ENCODE assay signal across 8 mouse cellular contexts in the genomic region with DNA sequence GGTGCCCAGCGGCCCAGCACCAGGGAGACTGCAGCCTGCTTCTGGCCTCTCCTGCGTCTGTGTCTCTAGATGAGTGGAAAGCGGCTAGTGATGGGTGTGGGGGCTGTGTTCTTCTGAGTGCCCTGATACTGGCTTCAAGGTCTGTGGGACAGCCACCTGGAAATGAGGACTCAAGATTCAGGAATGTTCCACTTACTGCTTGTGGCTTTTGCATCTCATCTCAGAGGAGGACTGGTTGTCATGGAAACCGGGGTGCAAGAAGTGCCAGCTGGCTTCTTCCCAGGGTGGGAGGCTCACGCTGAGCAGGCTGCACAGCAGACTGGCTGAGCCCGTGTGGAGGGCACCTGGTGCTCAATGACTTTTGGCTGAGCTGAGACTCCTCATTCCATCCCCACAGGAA.
A peak's percentile ranks its signal among the peaks of the same experiment; 100 is the strongest.
DNase-seq lines count a peak whose midpoint lies in the region; ATAC-seq lines count a peak whose summit lies in the region.

No protein-coding gene starts in this region.

- no peak overlapping the region for H3K9ac ChIP-seq in hindbrain, embryonic 13.5 days
- no peak overlapping the region for H3K9ac ChIP-seq in limb, embryonic 12.5 days (replicated peaks)

- H3K4me3 ChIP-seq in hindbrain, embryonic 13.5 days = no peak overlapping the region
- H3K4me3 ChIP-seq in limb, embryonic 12.5 days (replicated peaks) = no peak overlapping the region

- no peaks in the 10 kb centered on the region for H3K36me3 ChIP-seq in hindbrain, embryonic 13.5 days
- no peaks in the 10 kb centered on the region for H3K36me3 ChIP-seq in limb, embryonic 12.5 days

- H3K9me3 ChIP-seq in hindbrain, embryonic 13.5 days = no peaks in the 10 kb centered on the region
- no peaks in the 10 kb centered on the region for H3K9me3 ChIP-seq in limb, embryonic 12.5 days

- 23% methylated on average over 6 of the region's 6 CpGs for WGBS in hindbrain, embryonic 13.5 days
- WGBS in limb, embryonic 12.5 days = 20% methylated on average over 6 of the region's 6 CpGs

- H3K4me1 ChIP-seq in hindbrain, embryonic 13.5 days (replicated peaks) = peaks cover 46% of the 10 kb centered on the region
- peaks cover 40% of the 10 kb centered on the region for H3K4me1 ChIP-seq in limb, embryonic 12.5 days (replicated peaks)

- H3K4me2 ChIP-seq in hindbrain, embryonic 13.5 days = peak overlapping the region; percentile 25; the same call in 1 of the 2 replicates
- peak overlapping the region; percentile 15; the same call in 1 of the 2 replicates for H3K4me2 ChIP-seq in limb, embryonic 12.5 days

- peak; percentile 69 for ATAC-seq in hindbrain, embryonic 13.5 days (ENCODE audit: low FRiP score)
- ATAC-seq in limb, embryonic 12.5 days (ENCODE audit: insufficient number of reproducible peaks, insufficient read depth, low FRiP score, low TSS enrichment, low read depth) = no peak

- H3K27me3 ChIP-seq in hindbrain, embryonic 13.5 days = peaks cover 16% of the 10 kb centered on the region
- H3K27me3 ChIP-seq in limb, embryonic 12.5 days = peaks cover 36% of the 10 kb centered on the region

- peak; percentile 60 for DNase-seq in gastrocnemius, postnatal 10 days
- no peak for DNase-seq in gastrocnemius, postnatal 36 days
- DNase-seq in 3T3-L1 (ENCODE audit: low read depth, low spot score) = peak; percentile 96
- DNase-seq in cerebellum, postnatal 25 days = peak; percentile 95 to 97
- peak; percentile 67 for DNase-seq in retina, embryonic 14.5 days (ENCODE audit: low spot score)
- no peak for DNase-seq in gastrocnemius, adult 8-10 months (ENCODE audit: low spot score in 2 of 2)

- H3K27ac ChIP-seq in hindbrain, embryonic 13.5 days = peak overlapping the region; percentile 92
- H3K27ac ChIP-seq in limb, embryonic 12.5 days = peak overlapping the region; percentile 66

- intact Hi-C loops in gastrocnemius, postnatal 36 days (cut with DNase I) = no loop called here

Comparison
In these comparisons a context has a peak if more than half of its experiments do, and no peak if none do; other contexts are left out.
1. DNase-seq: peak in gastrocnemius, postnatal 10 days (single experiment), 3T3-L1 (single experiment), cerebellum, postnatal 25 days (2 of 2) and retina, embryonic 14.5 days (single experiment); none in gastrocnemius, postnatal 36 days (0 of 2) and gastrocnemius, adult 8-10 months (0 of 2).